Mouse (Mus musculus): ENCODE data around the gene Neurog2. TPM values are rescaled to one million over a fixed set of nuclear protein-coding genes. Genes with fewer than 3 reads are reported as not detected.

The Neurog2 gene
- polyA plus RNA-seq, 1 experiment from 2014 or later, result 77.7 TPM

Other genes with a start within 250 kb of the Neurog2 start
- 66.6 and 74.5 TPM in 2 replicates for gene Ank2, start 133.8 kb upstream of the Neurog2 start, polyA plus RNA-seq (2014; fragmentation: Nextera tagmentation; extraction: Ambion mirVana)
- 85.2 and 91.5 TPM in 2 replicates for gene Larp7, start 79.8 kb upstream of the Neurog2 start, polyA plus RNA-seq (2014; fragmentation: Nextera tagmentation; extraction: Ambion mirVana)
- 10.5 and 11.3 TPM in 2 replicates for gene Zgrf1, start 79.6 kb upstream of the Neurog2 start, polyA plus RNA-seq (2014; fragmentation: Nextera tagmentation; extraction: Ambion mirVana)
- 0.70 and 0.72 TPM in 2 replicates for gene Alpk1, start 147.4 kb downstream of the Neurog2 start, polyA plus RNA-seq (2014; fragmentation: Nextera tagmentation; extraction: Ambion mirVana)
- gene Tifa, start 156.7 kb downstream of the Neurog2 start, polyA plus RNA-seq (2014; fragmentation: Nextera tagmentation; extraction: Ambion mirVana), result 3.7 and 4.3 TPM in 2 replicates
- 70.9 and 73.9 TPM in 2 replicates for gene Ap1ar, start 204.4 kb downstream of the Neurog2 start, polyA plus RNA-seq (2014; fragmentation: Nextera tagmentation; extraction: Ambion mirVana)

Measured in midbrain, embryonic 11.5 days (tissue).